Mouse (Mus musculus) neural tube, embryonic 14.5 days (tissue): ENCODE results near the gene Lrrc36. TPM values are rescaled to one million over a fixed set of nuclear protein-coding genes. Genes with fewer than 3 reads are reported as not detected.

Experiments used
- polyA plus RNA-seq: library from polyadenylated mRNA; unstranded; fragments of >200 nt; fragmentation: Nextera tagmentation; extraction: Ambion mirVana; gene quantifications from 2 replicates; pipeline ENCODE4 v1.2.1, GENCODE M21; 2014

Lrrc36 gene
- polyA plus RNA-seq, 1 experiment from 2014 or later, result 0.16 TPM

Other genes with a start within 250 kb of the Lrrc36 start
- gene Cbfb, start 242.9 kb upstream of the Lrrc36 start, polyA plus RNA-seq, result 32.4 and 56.8 TPM in 2 replicates
- gene D230025D16Rik, start 188.4 kb upstream of the Lrrc36 start, polyA plus RNA-seq, result 35.7 and 36.8 TPM in 2 replicates
- 6.2 and 8.3 TPM in 2 replicates for gene B3gnt9, start 158.4 kb upstream of the Lrrc36 start, polyA plus RNA-seq
- gene Tradd, start 149.0 kb upstream of the Lrrc36 start, polyA plus RNA-seq, result 13.1 and 18.8 TPM in 2 replicates
- gene Fbxl8, start 148.9 kb upstream of the Lrrc36 start, polyA plus RNA-seq, result 0.96 and 1.8 TPM in 2 replicates
- gene Hsf4, start 143.8 kb upstream of the Lrrc36 start, polyA plus RNA-seq, result 0.66 and 0.71 TPM in 2 replicates
- 5.5 and 5.9 TPM in 2 replicates for gene Nol3, start 137.4 kb upstream of the Lrrc36 start, polyA plus RNA-seq
- gene 4931428F04Rik, start 123.7 kb upstream of the Lrrc36 start, polyA plus RNA-seq, result 84.6 and 118 TPM in 2 replicates
- gene Exoc3l, start 117.5 kb upstream of the Lrrc36 start, polyA plus RNA-seq, result 8.0 and 12.5 TPM in 2 replicates
- gene E2f4, start 115.9 kb upstream of the Lrrc36 start, polyA plus RNA-seq, result 46.4 and 49.7 TPM in 2 replicates
- 0.77 and 1.3 TPM in 2 replicates for gene Elmo3, start 108.0 kb upstream of the Lrrc36 start, polyA plus RNA-seq
- 0.85 and 0.95 TPM in 2 replicates for gene Lrrc29, start 87.3 kb upstream of the Lrrc36 start, polyA plus RNA-seq
- 135 and 150 TPM in 2 replicates for gene Tmem208, start 87.2 kb upstream of the Lrrc36 start, polyA plus RNA-seq
- gene Fhod1, start 65.6 kb upstream of the Lrrc36 start, polyA plus RNA-seq, result 0.88 and 0.91 TPM in 2 replicates
- gene Slc9a5, start 64.7 kb upstream of the Lrrc36 start, polyA plus RNA-seq, result 10.5 and 13.2 TPM in 2 replicates
- 2.3 and 2.6 TPM in 2 replicates for gene Plekhg4, start 40.3 kb upstream of the Lrrc36 start, polyA plus RNA-seq
- not detected in 2 replicates for gene Kctd19, start 69 bp upstream of the Lrrc36 start, polyA plus RNA-seq
- 189 and 259 TPM in 2 replicates for gene Tppp3, start 58.0 kb downstream of the Lrrc36 start, polyA plus RNA-seq
- 27.9 and 32.5 TPM in 2 replicates for gene Zdhhc1, start 83.3 kb downstream of the Lrrc36 start, polyA plus RNA-seq
- 0.94 and 1.2 TPM in 2 replicates for gene Hsd11b2, start 105.2 kb downstream of the Lrrc36 start, polyA plus RNA-seq
- gene Atp6v0d1, start 152.5 kb downstream of the Lrrc36 start, polyA plus RNA-seq, result 235 and 254 TPM in 2 replicates
- 25.8 and 29.6 TPM in 2 replicates for gene Ripor1, start 191.7 kb downstream of the Lrrc36 start, polyA plus RNA-seq
- gene Ctcf, start 223.0 kb downstream of the Lrrc36 start, polyA plus RNA-seq, result 81.3 and 85.6 TPM in 2 replicates
- gene Agrp, start 223.8 kb downstream of the Lrrc36 start, polyA plus RNA-seq, result 0.71 and 1.3 TPM in 2 replicates